Mouse (Mus musculus): Measurements from ENCODE around the gene Pabpc4. TPM values are rescaled to one million over a fixed set of nuclear protein-coding genes. Genes with fewer than 3 reads are reported as not detected.
A peak's percentile ranks its signal among the peaks of the same experiment; 100 is the strongest.
"Not testable (repeated sequence)": the region's sequence is repeated elsewhere in the genome, so short reads cannot be mapped to it uniquely, and the experiment has no call there.

The Pabpc4 gene
- total RNA-seq, 2 experiments from 2014 or later: 139 to 218 TPM

GRCm38 (mm10) chr4:123295516-123296147 is 33.5 kb downstream of the Pabpc4 start:
- ATAC-seq (replicated peaks; ENCODE audit: low FRiP score, poor library complexity, severe bottlenecking): no peak

GRCm38 (mm10) chr4:123296148-123296534 is 34.0 kb downstream of the Pabpc4 start:
- no peak for ATAC-seq (replicated peaks; ENCODE audit: low FRiP score, poor library complexity, severe bottlenecking)

GRCm38 (mm10) chr4:123297195-123297960 is 35.2 kb downstream of the Pabpc4 start:
- ATAC-seq (replicated peaks; ENCODE audit: low FRiP score, poor library complexity, severe bottlenecking): no peak

- no peak for ATAC-seq (replicated peaks; ENCODE audit: low FRiP score, poor library complexity, severe bottlenecking)
These were observed 36.1 kb downstream of the Pabpc4 start for GRCm38 (mm10) chr4:123298226-123298625.

GRCm38 (mm10) chr4:123298980-123299670 is 37.0 kb downstream of the Pabpc4 start:
- ATAC-seq (replicated peaks; ENCODE audit: low FRiP score, poor library complexity, severe bottlenecking): no peak

GRCm38 (mm10) chr4:123305789-123306188 is 43.6 kb downstream of the Pabpc4 start:
- peak; percentile 76 for ATAC-seq (replicated peaks; ENCODE audit: low FRiP score, poor library complexity, severe bottlenecking)

GRCm38 (mm10) chr4:123306999-123307398 is 44.8 kb downstream of the Pabpc4 start:
- ATAC-seq (replicated peaks; ENCODE audit: low FRiP score, poor library complexity, severe bottlenecking): no peak

GRCm38 (mm10) chr4:123308292-123308691 is 46.1 kb downstream of the Pabpc4 start:
- ATAC-seq (replicated peaks; ENCODE audit: low FRiP score, poor library complexity, severe bottlenecking): no peak

- no peak for ATAC-seq (replicated peaks; ENCODE audit: low FRiP score, poor library complexity, severe bottlenecking)
These were observed 49.7 kb downstream of the Pabpc4 start for GRCm38 (mm10) chr4:123311845-123312244.

- ATAC-seq (replicated peaks; ENCODE audit: low FRiP score, poor library complexity, severe bottlenecking): no peak
These were observed 50.9 kb downstream of the Pabpc4 start for GRCm38 (mm10) chr4:123313010-123313409.

GRCm38 (mm10) chr4:123314497-123314896 is 52.3 kb downstream of the Pabpc4 start:
- no peak for ATAC-seq (replicated peaks; ENCODE audit: low FRiP score, poor library complexity, severe bottlenecking)

GRCm38 (mm10) chr4:123322910-123323309 is 60.8 kb downstream of the Pabpc4 start:
- ATAC-seq (replicated peaks; ENCODE audit: low FRiP score, poor library complexity, severe bottlenecking): not testable (repeated sequence)

GRCm38 (mm10) chr4:123323534-123323933 is 61.4 kb downstream of the Pabpc4 start, which contains the start of gene Oxct2a:
Gene Oxct2a (minus strand): TSS chr4:123323634.
- ATAC-seq (replicated peaks; ENCODE audit: low FRiP score, poor library complexity, severe bottlenecking): no peak

GRCm38 (mm10) chr4:123326087-123326486 is 63.9 kb downstream of the Pabpc4 start:
- ATAC-seq (replicated peaks; ENCODE audit: low FRiP score, poor library complexity, severe bottlenecking): no peak

GRCm38 (mm10) chr4:123327630-123328029 is 65.5 kb downstream of the Pabpc4 start:
- ATAC-seq (replicated peaks; ENCODE audit: low FRiP score, poor library complexity, severe bottlenecking): no peak

GRCm38 (mm10) chr4:123328946-123329345 is 66.8 kb downstream of the Pabpc4 start:
- no peak for ATAC-seq (replicated peaks; ENCODE audit: low FRiP score, poor library complexity, severe bottlenecking)

- ATAC-seq (replicated peaks; ENCODE audit: low FRiP score, poor library complexity, severe bottlenecking): no peak
These were observed 69.2 kb downstream of the Pabpc4 start for GRCm38 (mm10) chr4:123331326-123331725.

- not testable (repeated sequence) for ATAC-seq (replicated peaks; ENCODE audit: low FRiP score, poor library complexity, severe bottlenecking)
These were observed 69.8 kb downstream of the Pabpc4 start for GRCm38 (mm10) chr4:123331961-123332360.

GRCm38 (mm10) chr4:123333151-123333550 is 71.0 kb downstream of the Pabpc4 start:
- ATAC-seq (replicated peaks; ENCODE audit: low FRiP score, poor library complexity, severe bottlenecking): no peak

GRCm38 (mm10) chr4:123334177-123334576 is 72.0 kb downstream of the Pabpc4 start:
- no peak for ATAC-seq (replicated peaks; ENCODE audit: low FRiP score, poor library complexity, severe bottlenecking)

GRCm38 (mm10) chr4:123335244-123335643 is 73.1 kb downstream of the Pabpc4 start:
- ATAC-seq (replicated peaks; ENCODE audit: low FRiP score, poor library complexity, severe bottlenecking): not testable (repeated sequence)

Measured in erythroblast, adult 5-6 weeks (primary cell).